Mouse (Mus musculus): Measurements from ENCODE around the gene Sox3. TPM values are rescaled to one million over a fixed set of nuclear protein-coding genes. Genes with fewer than 3 reads are reported as not detected.

Gene Sox3
- polyA plus RNA-seq, 1 experiment, result 1.1 TPM

GRCm38 (mm10) chrX:60892098-60892800 lies 981 bp downstream of the Sox3 start:
- Histone ChIP-seq H3K4me3 (replicated peaks; ENCODE audit: insufficient read depth, low read depth, low read length) (peak overlapping the region; percentile 49), H3K4me1 (ENCODE audit: control insufficient read depth, insufficient read depth, low read length) (no peaks in the 10 kb centered on the region), H3K27ac (ENCODE audit: insufficient read depth, low read length) (no peak overlapping the region), H3K27me3 (ENCODE audit: control insufficient read depth, insufficient read depth, low read length) (peaks cover 8% of the 10 kb centered on the region; the same call in 1 of the 2 replicates)
- 13% methylated on average over 37 of the region's 102 CpGs for WGBS
- peak; percentile 13 to 25 for DNase-seq
- TF ChIP-seq POLR2A (IDR thresholded peaks at IDR 0.05; ENCODE audit: borderline replicate concordance, insufficient read depth, low read length), result no peak
- no peak for TF ChIP-seq CTCF (IDR thresholded peaks at IDR 0.05; ENCODE audit: borderline replicate concordance, insufficient read depth, low read depth, low read length)

DNA sequence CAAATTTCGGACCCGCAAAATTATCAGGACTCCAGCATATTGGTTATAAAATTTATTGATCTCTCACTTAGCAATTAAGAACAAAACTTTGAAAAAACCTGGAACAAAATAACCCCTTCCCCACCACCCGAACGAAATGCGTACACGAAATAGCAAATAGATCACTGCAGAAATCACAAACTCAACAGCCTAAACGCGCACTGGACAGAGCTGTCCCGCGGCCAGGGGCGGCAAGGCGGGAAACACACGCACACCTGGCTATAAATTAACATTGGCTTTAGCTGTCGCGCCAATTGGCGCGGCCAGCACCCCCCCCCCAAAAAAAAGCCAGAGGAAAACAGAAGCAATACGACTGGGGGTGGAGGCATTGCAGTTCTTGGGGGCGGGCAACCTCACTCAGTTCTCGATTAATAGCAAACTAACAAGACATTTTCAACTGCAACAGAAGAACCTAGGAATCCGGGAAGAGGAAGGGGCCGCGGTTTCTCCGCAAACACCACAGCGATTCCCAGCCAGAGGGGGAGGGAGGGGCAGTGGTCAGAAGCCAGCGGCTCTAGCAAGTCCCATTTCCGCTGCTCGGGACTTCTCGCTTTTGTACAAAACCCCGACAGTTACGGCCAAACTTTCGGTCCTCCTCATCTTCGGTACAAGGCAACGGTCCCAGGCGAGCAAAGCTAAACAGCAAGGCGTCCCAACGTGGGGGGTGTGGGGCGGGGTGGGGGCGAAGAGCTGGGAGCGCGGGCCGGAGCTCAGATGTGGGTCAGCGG lies 1.7 kb downstream of the Sox3 start:
- no peak overlapping the region for H3K27ac ChIP-seq (ENCODE audit: insufficient read depth, low read length)
- no peak for TF ChIP-seq POLR2A (IDR thresholded peaks at IDR 0.05; ENCODE audit: borderline replicate concordance, insufficient read depth, low read length)
- peak overlapping the region; percentile 17 for H3K4me3 ChIP-seq (replicated peaks; ENCODE audit: insufficient read depth, low read depth, low read length)
- H3K4me1 ChIP-seq (ENCODE audit: control insufficient read depth, insufficient read depth, low read length), result no peaks in the 10 kb centered on the region
- H3K27me3 ChIP-seq (ENCODE audit: control insufficient read depth, insufficient read depth, low read length), result peaks cover 8% of the 10 kb centered on the region; the same call in 1 of the 2 replicates
- WGBS, result 6% methylated on average over 43 of the region's 43 CpGs
- DNase-seq, result no peak

DNA sequence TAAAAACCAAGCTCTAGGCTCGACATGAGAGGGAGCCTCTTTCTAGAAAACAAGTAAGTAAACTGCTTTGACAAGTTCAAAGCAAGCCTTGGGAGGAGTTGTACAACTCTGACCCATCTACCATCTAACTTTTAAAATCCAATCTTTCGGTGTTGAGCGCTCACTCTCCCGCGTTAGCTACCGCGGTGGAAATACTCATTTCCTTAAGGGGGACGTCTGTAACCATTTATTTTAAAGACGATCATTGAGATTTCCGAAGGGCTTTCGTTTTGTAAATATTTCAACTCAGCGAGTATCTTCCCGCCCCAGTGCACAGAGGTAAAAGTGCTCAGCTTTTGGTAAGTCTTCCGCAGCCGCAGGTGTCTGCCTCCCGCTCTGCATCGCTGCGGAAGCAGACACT lies 2.6 kb downstream of the Sox3 start:
- H3K4me3 ChIP-seq (replicated peaks; ENCODE audit: insufficient read depth, low read depth, low read length), result peak overlapping the region; percentile 5
- no peak overlapping the region for H3K27ac ChIP-seq (ENCODE audit: insufficient read depth, low read length)
- no peaks in the 10 kb centered on the region for H3K4me1 ChIP-seq (ENCODE audit: control insufficient read depth, insufficient read depth, low read length)
- no peak for DNase-seq
- peaks cover 8% of the 10 kb centered on the region; the same call in 1 of the 2 replicates for H3K27me3 ChIP-seq (ENCODE audit: control insufficient read depth, insufficient read depth, low read length)
- no peak for TF ChIP-seq CTCF (IDR thresholded peaks at IDR 0.05; ENCODE audit: borderline replicate concordance, insufficient read depth, low read depth, low read length)
- TF ChIP-seq POLR2A (IDR thresholded peaks at IDR 0.05; ENCODE audit: borderline replicate concordance, insufficient read depth, low read length), result no peak
- WGBS, result 16% methylated on average over 18 of the region's 18 CpGs

DNA sequence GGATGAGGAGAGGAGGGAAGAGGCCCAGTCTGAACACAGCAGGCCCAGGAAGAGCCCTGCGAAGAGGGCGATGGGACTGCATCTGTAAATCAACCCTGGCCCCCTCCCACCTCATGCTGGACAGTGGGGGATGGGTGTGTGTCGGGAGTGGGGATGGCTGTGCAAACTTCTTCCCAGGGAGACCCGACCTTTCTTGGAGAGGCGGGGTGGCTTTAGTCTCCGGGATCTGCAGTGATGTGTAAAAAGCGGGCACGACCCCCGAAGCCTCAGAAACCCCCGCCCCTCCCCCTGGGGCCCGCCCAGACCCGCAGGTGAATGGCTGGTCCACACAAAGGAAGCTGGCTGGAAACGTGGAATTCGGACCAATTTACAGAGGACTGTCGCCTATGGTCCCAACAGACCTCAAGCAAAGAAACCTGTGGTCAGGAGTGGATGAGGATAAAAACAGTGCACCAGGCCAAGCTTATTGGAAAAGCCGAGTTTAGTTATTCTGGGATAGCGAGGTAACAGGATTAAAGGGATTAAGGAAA lies 3.2 kb downstream of the Sox3 start:
- Histone ChIP-seq H3K4me3 (replicated peaks; ENCODE audit: insufficient read depth, low read depth, low read length) (no peak overlapping the region), H3K27ac (ENCODE audit: insufficient read depth, low read length) (no peak overlapping the region), H3K27me3 (ENCODE audit: control insufficient read depth, insufficient read depth, low read length) (peaks cover 8% of the 10 kb centered on the region; the same call in 1 of the 2 replicates), H3K4me1 (ENCODE audit: control insufficient read depth, insufficient read depth, low read length) (no peaks in the 10 kb centered on the region)
- 30% methylated on average over 17 of the region's 17 CpGs for WGBS
- TF ChIP-seq CTCF (IDR thresholded peaks at IDR 0.05; ENCODE audit: borderline replicate concordance, insufficient read depth, low read depth, low read length) (no peak), POLR2A (IDR thresholded peaks at IDR 0.05; ENCODE audit: borderline replicate concordance, insufficient read depth, low read length) (no peak)
- no peak for DNase-seq

All from cerebellum, adult 2 months (tissue).